Mouse (Mus musculus) kidney, embryonic 15.5 days (tissue): ENCODE results near the gene Sfxn2. TPM values are rescaled to one million over a fixed set of nuclear protein-coding genes. Genes with fewer than 3 reads are reported as not detected.

Source experiments
- ATAC-seq: fragments of 200-750 bp; cut with Nextera tagmentation; replicated peaks from 2 replicates; pipeline ENCODE4 v1.8.0; 2017; ENCODE audit warnings: moderate TSS enrichment; ENCODE audit not compliant: low FRiP score
- H3K27ac ChIP-seq: fragments of 300-500 bp; sonication (generic); 2 replicates; pipeline ENCODE4 v1.5.1; 2015; ENCODE audit warnings: mild to moderate bottlenecking, inconsistent platforms
- H3K27me3 ChIP-seq: fragments of 300-500 bp; sonication (generic); 2 replicates; pipeline ENCODE4 v1.6.1; 2015; ENCODE audit warnings: inconsistent platforms
- H3K36me3 ChIP-seq: fragments of 300-500 bp; sonication (generic); 2 replicates; pipeline ENCODE4 v1.6.1; 2015; ENCODE audit warnings: inconsistent platforms
- H3K4me1 ChIP-seq: fragments of 300-500 bp; sonication (generic); 2 replicates; pipeline ENCODE4 v1.6.1; 2015; ENCODE audit warnings: inconsistent platforms
- H3K4me2 ChIP-seq: fragments of 300-500 bp; sonication (generic); 2 replicates; pipeline ENCODE4 v1.6.1; 2015; ENCODE audit warnings: moderate library complexity, mild to moderate bottlenecking, inconsistent platforms
- H3K4me3 ChIP-seq: fragments of 300-500 bp; sonication (generic); replicated peaks from 2 replicates; pipeline ENCODE4 v1.5.1; 2015; ENCODE audit warnings: mild to moderate bottlenecking, inconsistent platforms
- H3K9ac ChIP-seq: fragments of 300-500 bp; sonication (generic); 2 replicates; pipeline ENCODE4 v1.6.1; 2015; ENCODE audit warnings: mild to moderate bottlenecking, inconsistent platforms
- H3K9me3 ChIP-seq: fragments of 300-500 bp; sonication (generic); replicated peaks from 2 replicates; pipeline ENCODE4 v1.6.1; 2016; ENCODE audit warnings: inconsistent platforms
- WGBS: fragments of 180-500 bp; shearing (Covaris S2); methylation state at CpG from one replicate; pipeline ENCODE4 v1.1.7; 2015; ENCODE audit warnings: mixed read lengths; 5-methylcytosine and 5-hydroxymethylcytosine counted together
- polyA plus RNA-seq: library from polyadenylated mRNA; unstranded; fragments of >200 nt; fragmentation: Nextera tagmentation; extraction: Ambion mirVana; gene quantifications from 2 replicates; pipeline ENCODE4 v1.2.1, GENCODE M21; 2015

Gene Sfxn2
- polyA plus RNA-seq, 1 experiment from 2014 or later: 33.0 TPM

GRCm38 (mm10) chr19:46607424-46607823 lies 34.3 kb downstream of the Sfxn2 start:
- peaks cover 61% of the 10 kb centered on the region for H3K36me3 ChIP-seq
- no peaks in the 10 kb centered on the region for H3K27me3 ChIP-seq
- peaks cover 28% of the 10 kb centered on the region; the same call in 1 of the 2 replicates for H3K4me1 ChIP-seq
- H3K9ac ChIP-seq: no peak overlapping the region
- ATAC-seq: no peak
- H3K4me2 ChIP-seq: no peak overlapping the region
- H3K9me3 ChIP-seq: no peaks in the 10 kb centered on the region
- WGBS: 60% methylated on average over 7 of the region's 7 CpGs
- no peak overlapping the region for H3K4me3 ChIP-seq
- H3K27ac ChIP-seq: 0 out of 2 replicates have a peak overlapping the region, but pooled peaks have one; percentile 11

- Histone ChIP-seq H3K9ac (no peak overlapping the region), H3K9me3 (no peaks in the 10 kb centered on the region), H3K27ac (no peak overlapping the region), H3K27me3 (no peaks in the 10 kb centered on the region), H3K36me3 (peaks cover 65% of the 10 kb centered on the region), H3K4me1 (peaks cover 28% of the 10 kb centered on the region; the same call in 1 of the 2 replicates), H3K4me2 (no peak overlapping the region), H3K4me3 (no peak overlapping the region)
- 96% methylated on average over 7 of the region's 7 CpGs for WGBS
- no peak for ATAC-seq
Observed at GRCm38 (mm10) chr19:46608158-46608557, 35.0 kb downstream of the Sfxn2 start.

GRCm38 (mm10) chr19:46616378-46616777 lies 43.2 kb downstream of the Sfxn2 start:
- H3K4me2 ChIP-seq: no peak overlapping the region
- H3K9me3 ChIP-seq: no peaks in the 10 kb centered on the region
- WGBS: 74% methylated on average over 11 of the region's 11 CpGs
- H3K27ac ChIP-seq: 0 out of 2 replicates have a peak overlapping the region, but pooled peaks have one; percentile 18
- peaks cover 60% of the 10 kb centered on the region for H3K4me1 ChIP-seq
- no peak overlapping the region for H3K9ac ChIP-seq
- no peak for ATAC-seq
- H3K27me3 ChIP-seq: no peaks in the 10 kb centered on the region
- peaks cover 32% of the 10 kb centered on the region for H3K36me3 ChIP-seq
- no peak overlapping the region for H3K4me3 ChIP-seq

- H3K36me3 ChIP-seq: peaks cover 31% of the 10 kb centered on the region
- no peak overlapping the region for H3K9ac ChIP-seq
- no peak overlapping the region for H3K4me3 ChIP-seq
- no peak overlapping the region for H3K27ac ChIP-seq
- no peak for ATAC-seq
- peaks cover 65% of the 10 kb centered on the region for H3K4me1 ChIP-seq
- H3K9me3 ChIP-seq: no peaks in the 10 kb centered on the region
- 79% methylated on average over 8 of the region's 8 CpGs for WGBS
- no peak overlapping the region for H3K4me2 ChIP-seq
- H3K27me3 ChIP-seq: no peaks in the 10 kb centered on the region
Observed at GRCm38 (mm10) chr19:46617361-46617760, 44.2 kb downstream of the Sfxn2 start.

- peaks cover 22% of the 10 kb centered on the region for H3K36me3 ChIP-seq
- no peak overlapping the region for H3K9ac ChIP-seq
- H3K9me3 ChIP-seq: no peaks in the 10 kb centered on the region
- H3K4me1 ChIP-seq: peaks cover 74% of the 10 kb centered on the region
- no peak overlapping the region for H3K4me3 ChIP-seq
- no peak for ATAC-seq
- no peaks in the 10 kb centered on the region for H3K27me3 ChIP-seq
- H3K27ac ChIP-seq: no peak overlapping the region
- WGBS: 75% methylated on average over 9 of the region's 9 CpGs
- H3K4me2 ChIP-seq: no peak overlapping the region
Observed at GRCm38 (mm10) chr19:46618322-46618721, 45.2 kb downstream of the Sfxn2 start.

GRCm38 (mm10) chr19:46619001-46619400 lies 45.8 kb downstream of the Sfxn2 start:
- Histone ChIP-seq H3K4me2 (no peak overlapping the region), H3K36me3 (peaks cover 16% of the 10 kb centered on the region), H3K9me3 (no peaks in the 10 kb centered on the region), H3K4me1 (peaks cover 80% of the 10 kb centered on the region), H3K9ac (no peak overlapping the region), H3K27ac (peak overlapping the region; percentile 3; the same call in 1 of the 2 replicates), H3K27me3 (no peaks in the 10 kb centered on the region), H3K4me3 (no peak overlapping the region)
- no peak for ATAC-seq
- WGBS: 50% methylated on average over 19 of the region's 19 CpGs

GRCm38 (mm10) chr19:46619518-46619917 lies 46.4 kb downstream of the Sfxn2 start:
- Histone ChIP-seq H3K9ac (no peak overlapping the region), H3K27me3 (no peaks in the 10 kb centered on the region), H3K4me3 (no peak overlapping the region), H3K9me3 (no peaks in the 10 kb centered on the region), H3K27ac (peak overlapping the region; percentile 29; the same call in 1 of the 2 replicates), H3K4me1 (peaks cover 86% of the 10 kb centered on the region), H3K36me3 (peaks cover 11% of the 10 kb centered on the region; the same call in 1 of the 2 replicates), H3K4me2 (no peak overlapping the region)
- WGBS: 89% methylated on average over 6 of the region's 6 CpGs
- no peak for ATAC-seq

GRCm38 (mm10) chr19:46620016-46620808 lies 47.0 kb downstream of the Sfxn2 start:
- no peaks in the 10 kb centered on the region for H3K27me3 ChIP-seq
- 0 out of 2 replicates have a peak, but pooled peaks cover 8% of the 10 kb centered on the region for H3K36me3 ChIP-seq
- H3K27ac ChIP-seq: peak overlapping the region; percentile 29; the same call in 1 of the 2 replicates
- WGBS: 65% methylated on average over 14 of the region's 14 CpGs
- no peaks in the 10 kb centered on the region for H3K9me3 ChIP-seq
- no peak overlapping the region for H3K4me2 ChIP-seq
- H3K4me1 ChIP-seq: peaks cover 93% of the 10 kb centered on the region
- H3K4me3 ChIP-seq: no peak overlapping the region
- ATAC-seq: no peak
- no peak overlapping the region for H3K9ac ChIP-seq

- no peaks in the 10 kb centered on the region for H3K27me3 ChIP-seq
- 0 out of 2 replicates have a peak, but pooled peaks cover 7% of the 10 kb centered on the region for H3K36me3 ChIP-seq
- WGBS: 60% methylated on average over 19 of the region's 19 CpGs
- H3K4me2 ChIP-seq: no peak overlapping the region
- H3K4me1 ChIP-seq: peaks cover 91% of the 10 kb centered on the region
- no peak for ATAC-seq
- H3K4me3 ChIP-seq: no peak overlapping the region
- peak overlapping the region; percentile 93 for H3K27ac ChIP-seq
- H3K9ac ChIP-seq: no peak overlapping the region
- no peaks in the 10 kb centered on the region for H3K9me3 ChIP-seq
Observed at GRCm38 (mm10) chr19:46621236-46622183, 48.3 kb downstream of the Sfxn2 start.

- Histone ChIP-seq H3K27ac (peak overlapping the region; percentile 93), H3K36me3 (peaks cover 8% of the 10 kb centered on the region; the same call in 1 of the 2 replicates), H3K27me3 (no peaks in the 10 kb centered on the region), H3K4me2 (peak overlapping the region; percentile 61), H3K4me1 (peaks cover 80% of the 10 kb centered on the region), H3K9ac (0 out of 2 replicates have a peak overlapping the region, but pooled peaks have one; percentile 33), H3K9me3 (no peaks in the 10 kb centered on the region), H3K4me3 (peak overlapping the region; percentile 40)
- WGBS: 23% methylated on average over 12 of the region's 12 CpGs
- peak; percentile 53; the same call in 1 of the 2 replicates for ATAC-seq
Observed at GRCm38 (mm10) chr19:46622659-46623193, 49.6 kb downstream of the Sfxn2 start.

- Histone ChIP-seq H3K9me3 (no peaks in the 10 kb centered on the region), H3K4me1 (peaks cover 76% of the 10 kb centered on the region), H3K4me2 (peak overlapping the region; percentile 61), H3K27ac (peak overlapping the region; percentile 93), H3K9ac (peak overlapping the region; percentile 43), H3K4me3 (peak overlapping the region; percentile 40), H3K36me3 (peaks cover 13% of the 10 kb centered on the region; the same call in 1 of the 2 replicates), H3K27me3 (no peaks in the 10 kb centered on the region)
- peak; percentile 61 for ATAC-seq
- 6% methylated on average over 16 of the region's 16 CpGs for WGBS
Observed at GRCm38 (mm10) chr19:46623194-46623667, 50.1 kb downstream of the Sfxn2 start.
